Mouse (Mus musculus) hematopoietic multipotent progenitor cell, adult 10-12 weeks (in vitro differentiated cells): Measurements from ENCODE around the gene Pgpep1l. TPM values are rescaled to one million over a fixed set of nuclear protein-coding genes. Genes with fewer than 3 reads are reported as not detected.

Source experiments
- polyA plus RNA-seq: library from polyadenylated mRNA; stranded (reverse); fragments of >175 nt; gene quantifications from 2 replicates; pipeline ENCODE4 v1.2.3, GENCODE M21; 2012; ENCODE audit warnings: low replicate concordance

The Pgpep1l gene
- polyA plus RNA-seq: 0.17 TPM in 1 of 2 replicates, not detected in the other

DNA sequence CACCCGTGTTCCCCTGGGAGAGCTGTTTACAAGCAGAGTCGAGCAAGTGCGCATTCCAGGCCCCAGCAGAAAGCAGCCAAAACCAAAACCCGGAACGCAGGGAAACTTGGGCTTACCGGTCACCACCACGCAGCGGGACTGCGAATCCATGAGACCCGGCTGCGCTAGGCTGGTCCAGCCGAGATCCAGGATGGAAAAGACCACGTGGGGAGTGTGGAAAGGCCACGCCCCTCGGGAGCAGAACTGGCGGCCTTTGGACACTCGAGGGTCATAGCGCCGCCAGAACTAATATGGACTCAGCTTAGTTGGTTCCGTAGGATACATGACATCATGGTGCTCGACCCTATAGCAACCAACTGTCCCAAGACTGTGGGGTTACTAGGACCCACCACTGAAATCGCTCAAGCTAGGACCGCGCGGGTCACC is at the start of gene Pgpep1l:
Gene Pgpep1l, minus strand, starts transcription at position 206 of the 426 bp plus-strand sequence.

DNA sequence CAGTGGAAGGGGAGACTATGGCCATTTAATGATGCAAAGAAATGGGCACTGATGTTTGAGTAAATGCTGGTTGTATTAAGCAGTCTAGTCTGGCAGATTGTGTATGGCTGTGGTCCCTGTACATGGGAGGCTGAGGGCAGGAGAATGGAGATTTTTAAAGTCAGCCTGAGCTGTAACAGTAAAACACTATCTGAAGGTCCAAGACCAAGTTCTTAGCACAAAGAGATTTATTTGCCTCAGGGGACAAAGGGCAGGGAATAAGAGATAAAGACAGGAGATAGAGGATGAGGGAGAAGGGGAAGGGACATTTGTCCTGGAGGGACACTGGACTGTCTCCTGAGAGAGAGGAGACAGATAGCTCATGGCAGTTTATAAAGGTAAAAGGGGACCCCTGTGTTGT is 9.5 kb upstream of the Pgpep1l start, which contains the start of gene Fam169b:
Gene Fam169b, plus strand, starts transcription at position 325 of the 400 bp plus-strand sequence.

Other genes starting within 250 kb of the Pgpep1l start
- gene Fam169b, start 9.6 kb upstream of the Pgpep1l start, polyA plus RNA-seq: 8.4 and 10.5 TPM in 2 replicates